Mouse (Mus musculus) spleen, adult 12 weeks (tissue): ENCODE measurements around the gene Kit.

Experiments
- DNase-seq: peaks from one replicate; pipeline ENCODE4 v3.0.0; 2022; ENCODE audit warnings: low spot score

Kit gene

DNA sequence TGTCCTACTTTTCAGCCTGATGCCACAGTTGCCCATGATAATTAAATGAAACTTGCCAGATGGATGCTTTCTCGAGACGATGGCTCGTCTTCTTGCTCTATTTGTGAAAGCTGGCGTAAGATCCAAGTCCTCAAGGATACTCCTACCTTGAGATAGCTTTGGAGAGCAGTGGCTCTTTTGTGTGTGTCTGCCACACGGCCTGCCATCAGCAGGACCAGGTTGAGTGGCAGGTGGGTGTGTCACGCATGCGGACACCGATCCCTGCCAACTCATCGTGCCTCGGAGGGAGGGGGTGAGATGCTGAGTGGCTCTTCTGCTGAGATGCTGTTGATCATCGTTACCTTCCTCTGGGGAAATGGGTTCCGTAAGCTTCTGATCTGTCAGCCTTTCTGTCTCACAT lies 60.7 kb downstream of the Kit start:
- DNase-seq = no peak

DNA sequence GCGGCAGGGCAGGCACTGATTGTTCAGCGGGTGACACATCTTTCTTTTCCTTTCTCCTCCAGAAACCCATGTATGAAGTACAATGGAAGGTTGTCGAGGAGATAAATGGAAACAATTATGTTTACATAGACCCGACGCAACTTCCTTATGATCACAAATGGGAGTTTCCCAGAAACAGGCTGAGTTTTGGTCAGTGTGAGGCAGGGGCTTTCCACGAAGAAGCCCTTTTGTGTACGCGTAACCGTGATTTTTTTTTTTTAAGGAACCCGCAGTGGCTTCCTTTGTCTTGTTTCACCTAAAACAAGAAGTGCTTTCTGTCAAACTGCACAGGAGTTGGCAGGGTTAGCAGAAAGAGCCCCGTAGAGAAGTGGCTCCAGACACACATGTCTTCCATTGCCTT lies 65.9 kb downstream of the Kit start:
- no peak for DNase-seq

DNA sequence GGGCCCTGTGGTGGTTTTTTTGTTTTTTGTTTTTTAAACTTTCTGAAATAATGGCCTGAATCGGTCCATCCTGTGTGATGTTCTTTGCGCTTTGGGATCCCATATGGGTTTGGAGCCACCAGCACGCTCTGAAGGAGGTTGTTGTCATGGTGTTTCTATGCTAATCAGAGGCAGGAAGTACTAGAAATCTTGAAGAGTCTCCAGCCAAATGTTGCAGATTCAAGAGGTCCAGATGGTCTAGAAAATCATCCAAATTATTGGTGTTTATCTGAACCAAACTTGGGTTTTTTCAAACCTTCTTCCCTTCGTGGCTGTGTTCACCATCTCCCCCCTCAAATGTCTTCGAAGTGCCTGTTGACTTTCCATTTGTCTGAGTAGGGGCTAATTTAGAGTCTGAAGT lies 72.3 kb downstream of the Kit start:
- DNase-seq = no peak

DNA sequence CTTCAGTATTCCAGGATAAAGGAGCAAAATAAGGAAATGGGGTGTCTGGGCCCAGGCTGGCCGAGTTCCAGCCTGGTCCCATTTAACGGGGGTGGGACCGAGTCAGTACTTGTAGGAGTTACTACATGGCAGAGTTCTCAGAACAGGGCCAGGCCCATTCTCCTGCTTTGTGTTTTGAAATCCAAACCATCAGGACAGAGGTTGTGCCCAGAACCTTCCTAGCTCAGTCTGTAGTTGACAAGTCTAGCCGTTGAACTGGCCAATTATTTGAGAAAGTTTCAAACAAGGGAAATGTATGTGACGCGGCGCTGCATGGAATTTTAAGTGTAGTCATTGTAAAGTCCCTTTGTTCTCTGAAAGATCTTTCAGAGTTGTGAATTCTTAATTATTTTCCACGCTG lies 75.8 kb downstream of the Kit start:
- no peak for DNase-seq

DNA sequence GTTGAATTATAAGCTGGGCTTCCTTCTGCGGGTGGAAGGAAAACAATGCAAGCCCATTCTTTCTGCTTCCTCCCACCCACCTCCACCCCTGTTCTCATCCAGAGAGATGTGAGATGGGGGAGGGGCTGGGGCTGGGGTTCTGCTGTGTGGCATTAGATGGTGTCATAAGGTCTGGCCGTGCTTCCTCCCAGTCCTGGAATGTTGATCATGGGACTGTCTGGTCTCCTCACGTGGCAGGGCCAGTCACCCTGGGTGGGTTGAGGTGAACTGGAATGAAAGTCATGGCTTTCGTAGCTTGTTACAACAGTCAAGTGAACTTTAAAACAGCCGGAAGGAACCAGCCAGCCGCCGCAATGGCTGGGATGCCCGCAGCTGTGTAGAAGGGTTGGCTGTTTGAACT lies 78.7 kb downstream of the Kit start:
- no peak for DNase-seq

DNA sequence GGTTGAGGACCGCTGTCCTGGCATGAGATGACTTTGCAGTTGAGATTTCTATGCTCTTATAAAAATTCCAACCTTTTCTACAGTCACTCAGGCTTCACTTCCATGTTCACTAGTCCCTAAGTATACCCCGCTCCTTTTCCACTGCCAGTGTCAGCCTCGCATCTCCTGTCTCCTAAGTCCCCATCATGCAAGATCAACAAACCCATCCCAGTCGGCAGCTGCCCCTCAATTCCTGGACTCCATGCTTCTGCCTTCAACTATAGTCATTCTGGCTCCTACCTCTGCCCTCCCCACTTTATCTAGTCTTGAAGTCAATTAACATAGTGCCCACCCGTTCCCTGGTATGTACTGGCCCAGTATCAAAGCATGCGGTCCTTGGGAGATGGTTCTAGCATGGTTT lies 83.9 kb downstream of the Kit start:
- DNase-seq = no peak

DNA sequence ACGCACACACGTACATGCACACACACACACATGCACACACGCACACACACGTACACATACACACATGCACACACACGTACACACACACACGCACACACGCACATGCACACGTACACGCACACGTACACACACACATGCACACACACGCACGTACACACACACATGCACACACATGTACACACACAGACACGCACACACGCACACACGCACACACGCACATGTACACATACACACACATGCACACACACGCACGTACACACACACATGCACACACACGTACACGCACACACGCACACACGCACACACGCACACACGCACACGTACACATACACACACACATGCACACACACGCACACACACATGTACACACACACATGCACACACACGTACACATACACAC lies 85.6 kb downstream of the Kit start:
- DNase-seq = no peak

DNA sequence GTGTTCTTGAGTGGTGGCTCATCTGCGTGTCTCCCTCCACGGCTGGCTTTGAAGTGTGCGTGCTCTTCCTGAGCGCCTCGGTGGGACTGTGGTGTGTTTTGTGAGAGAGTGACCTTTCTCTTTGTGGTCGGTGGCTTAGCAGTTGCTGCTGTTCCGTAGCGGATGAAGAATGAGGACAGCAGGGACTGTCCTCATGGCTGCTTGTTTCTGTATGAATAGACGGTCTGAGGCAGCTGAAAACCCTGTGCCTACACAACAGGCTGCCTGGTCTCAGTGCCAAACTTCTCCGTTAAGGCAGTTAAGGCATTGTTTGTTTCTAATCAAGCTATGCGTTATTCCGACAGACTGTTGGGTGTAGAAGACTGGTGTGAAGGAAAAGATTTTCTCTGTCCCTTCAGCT lies 87.8 kb downstream of the Kit start:
- no peak for DNase-seq

DNA sequence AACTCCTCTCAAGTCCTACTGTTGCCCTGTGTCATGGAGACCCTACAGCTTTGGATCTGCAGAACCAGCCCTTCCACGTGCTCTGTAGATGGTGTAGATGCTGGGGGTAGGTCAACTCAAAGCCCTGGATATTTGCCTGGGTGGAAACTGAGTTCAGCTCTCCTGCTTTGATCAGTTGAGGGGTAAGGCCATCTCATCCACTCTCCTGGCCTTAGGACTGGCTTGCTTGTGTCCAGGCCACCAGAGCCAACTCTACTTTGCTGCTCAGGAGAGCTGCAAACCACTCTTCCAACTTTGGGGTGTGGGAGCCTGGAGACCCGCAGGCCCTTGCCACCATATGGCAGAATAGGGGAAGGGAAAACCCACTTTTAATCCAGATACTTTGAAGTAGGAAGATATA lies 89.1 kb downstream of the Kit start:
- no peak for DNase-seq

DNA sequence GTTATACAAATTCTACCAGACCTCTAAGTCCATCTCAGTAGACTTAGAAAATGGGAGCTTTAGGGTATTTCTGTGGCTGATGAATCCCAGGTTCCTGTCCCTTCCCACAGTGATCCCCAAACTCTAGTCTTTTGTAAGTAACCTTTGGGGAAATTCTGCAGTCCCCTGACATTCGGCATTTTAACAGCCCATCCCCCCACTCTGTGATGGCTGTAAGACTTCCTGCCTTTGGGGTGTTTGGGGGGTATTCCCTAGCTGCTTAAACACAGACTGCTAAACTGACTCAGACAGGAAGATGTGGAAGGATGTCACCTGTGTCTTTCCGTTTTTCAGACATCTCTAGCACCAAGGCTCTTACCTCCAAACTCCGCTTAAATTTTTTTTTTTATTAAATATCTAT lies 92.4 kb downstream of the Kit start:
- no peak for DNase-seq

DNA sequence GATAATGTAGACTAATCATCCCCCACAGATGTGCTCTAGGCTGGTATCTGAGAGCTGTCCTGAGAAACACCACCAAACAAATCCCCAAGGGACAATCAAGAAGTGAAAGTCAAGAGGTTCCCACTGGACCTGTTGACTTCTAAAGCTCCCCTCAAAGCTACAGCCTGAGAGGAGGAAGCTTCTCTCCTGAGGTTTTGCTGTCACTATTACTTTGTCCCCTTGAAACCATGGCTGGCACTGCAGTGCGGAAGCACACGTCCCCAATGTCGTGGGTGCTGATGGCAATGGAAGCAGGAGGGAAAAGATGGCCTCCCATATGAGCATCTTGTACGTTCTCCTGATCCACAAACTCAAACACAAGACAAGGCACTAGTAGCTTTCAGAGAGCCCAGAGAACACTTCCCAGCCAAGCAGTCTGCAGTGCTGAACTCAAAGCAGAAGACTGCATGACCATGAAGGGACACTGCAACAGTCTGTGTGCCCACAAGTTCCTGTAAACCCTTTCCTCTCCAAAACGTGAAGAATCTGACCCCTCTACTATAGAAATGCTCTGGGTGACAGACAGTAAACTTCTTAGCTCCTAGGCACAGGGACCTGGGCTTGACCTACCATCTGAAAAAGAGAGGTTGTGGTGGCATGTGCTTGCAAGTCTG lies 96.5 kb downstream of the Kit start:
- no peak for DNase-seq

DNA sequence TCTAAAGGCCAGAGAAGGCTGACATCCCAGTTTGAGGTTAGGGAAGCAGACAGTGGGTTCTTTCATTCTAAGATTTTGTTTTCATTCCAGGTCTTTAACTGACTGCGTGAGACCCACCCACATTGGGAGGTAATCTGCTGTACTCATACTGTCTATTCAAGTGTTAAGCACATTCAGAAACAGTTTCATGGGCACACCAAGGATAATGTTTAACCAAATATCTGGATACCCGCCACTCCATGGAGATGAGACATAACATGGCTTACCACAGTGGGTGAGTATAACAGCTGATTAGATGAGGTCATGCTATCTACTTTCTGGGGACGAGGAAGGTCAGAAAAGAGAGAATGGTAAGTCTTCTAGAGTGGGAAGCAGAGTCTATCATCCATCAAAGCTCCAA lies 101.3 kb downstream of the Kit start:
- no peak for DNase-seq

DNA sequence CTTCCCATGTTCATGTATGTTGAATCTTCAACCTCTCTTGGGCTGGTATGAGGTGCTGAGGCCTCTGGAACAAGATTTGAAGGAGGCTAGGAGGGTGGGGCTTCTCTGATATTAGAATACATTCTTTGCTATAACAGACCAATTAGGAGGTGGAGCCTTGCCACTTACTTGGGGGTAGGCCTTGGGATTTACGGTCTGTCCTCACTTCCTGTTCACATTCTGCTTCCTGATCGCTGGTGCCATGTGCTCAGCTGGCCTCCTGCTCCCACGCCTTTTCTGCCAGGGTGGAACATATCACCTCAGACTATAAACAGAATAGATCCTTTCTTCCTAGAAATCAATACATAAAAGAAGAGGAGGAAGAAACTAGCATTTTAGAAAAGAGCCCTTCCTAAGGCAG lies 105.2 kb downstream of the Kit start:
- no peak for DNase-seq

DNA sequence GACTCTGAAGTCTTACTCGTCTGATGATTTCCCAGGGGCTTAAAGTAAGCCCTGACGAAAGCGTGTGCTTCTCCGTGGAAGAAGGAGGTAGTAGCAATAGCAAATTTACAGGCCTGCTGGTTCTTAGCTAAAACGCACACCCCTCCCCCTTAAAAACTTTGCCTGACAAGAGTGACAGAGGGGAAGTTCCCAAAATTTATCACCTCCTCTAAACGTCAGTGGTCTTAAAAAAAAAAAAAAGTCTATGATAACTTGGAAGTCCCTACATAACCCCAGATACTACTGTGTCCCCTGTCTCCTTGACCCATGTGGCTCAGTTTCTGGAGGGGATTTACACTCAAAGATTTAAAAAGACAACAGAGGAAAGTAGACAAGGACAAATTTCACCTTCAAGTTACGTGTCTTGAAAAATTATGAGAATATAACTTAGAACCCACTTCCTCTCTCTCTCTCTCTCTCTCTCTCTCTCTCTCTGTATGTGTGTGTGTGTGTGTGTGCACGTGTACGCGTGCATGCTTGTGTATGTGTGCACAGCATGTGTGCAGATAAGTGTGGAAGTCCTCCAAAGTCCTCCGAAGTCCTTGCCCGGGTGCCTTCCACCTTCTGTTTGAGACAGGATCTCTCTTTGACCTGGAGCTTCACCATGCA lies 120.6 kb downstream of the Kit start:
- DNase-seq = no peak

DNA sequence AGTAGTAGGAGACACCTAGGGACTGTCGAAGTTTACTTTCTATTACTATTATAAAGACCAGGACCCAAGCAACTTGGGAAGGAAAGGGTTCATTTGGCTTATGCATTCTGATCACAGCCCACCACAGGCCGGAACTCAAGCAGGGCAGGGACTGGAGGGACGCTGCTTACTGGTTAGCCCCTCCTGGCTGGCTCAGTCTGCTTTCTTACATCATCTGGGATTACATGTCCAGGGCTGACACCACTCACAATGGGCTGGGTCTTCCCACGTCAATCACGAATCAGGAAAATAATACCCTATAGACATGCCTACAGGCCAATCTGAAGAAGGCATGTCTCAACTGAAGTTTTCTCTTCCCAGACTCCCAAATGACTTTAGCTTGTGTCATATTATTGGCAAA lies 122.2 kb downstream of the Kit start:
- no peak for DNase-seq

DNA sequence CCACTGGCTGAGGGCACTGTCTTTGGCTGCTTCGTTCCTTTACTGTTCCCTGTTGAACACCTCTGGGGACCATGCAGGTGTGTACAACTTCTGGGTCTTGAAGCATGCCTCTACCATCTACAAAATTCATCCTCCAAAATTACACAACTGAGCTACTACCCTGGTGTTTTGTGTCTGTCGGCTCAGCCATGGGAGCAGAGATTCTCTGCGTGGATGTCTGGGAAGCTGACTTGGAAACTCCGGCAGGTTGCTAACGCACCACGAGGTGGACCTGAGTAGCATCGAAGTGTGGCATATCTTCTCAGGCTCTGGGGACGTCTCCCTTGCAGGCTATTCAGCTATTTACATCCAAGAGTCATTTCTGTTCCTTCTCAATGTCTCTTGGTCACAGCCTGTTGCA lies 123.8 kb downstream of the Kit start:
- no peak for DNase-seq

DNA sequence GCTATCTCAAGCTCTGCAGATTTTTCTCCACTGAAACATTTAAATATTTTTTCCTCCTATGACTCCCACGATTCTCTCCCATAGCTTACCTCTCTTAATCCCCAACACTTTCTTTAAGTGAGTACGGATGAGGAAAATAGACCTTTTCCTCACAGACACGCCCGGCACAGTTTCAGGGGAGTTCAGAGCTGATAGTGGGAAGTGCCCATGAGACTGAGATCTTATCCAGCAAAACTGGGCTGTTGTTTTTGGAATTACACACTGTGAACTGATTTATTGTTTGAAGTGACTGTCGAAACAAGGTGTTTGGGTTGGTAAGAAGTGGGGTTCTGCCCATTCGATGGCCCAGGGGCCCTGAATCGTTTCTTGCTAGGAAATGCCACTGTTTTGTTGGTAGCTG lies 124.4 kb downstream of the Kit start:
- no peak for DNase-seq

DNA sequence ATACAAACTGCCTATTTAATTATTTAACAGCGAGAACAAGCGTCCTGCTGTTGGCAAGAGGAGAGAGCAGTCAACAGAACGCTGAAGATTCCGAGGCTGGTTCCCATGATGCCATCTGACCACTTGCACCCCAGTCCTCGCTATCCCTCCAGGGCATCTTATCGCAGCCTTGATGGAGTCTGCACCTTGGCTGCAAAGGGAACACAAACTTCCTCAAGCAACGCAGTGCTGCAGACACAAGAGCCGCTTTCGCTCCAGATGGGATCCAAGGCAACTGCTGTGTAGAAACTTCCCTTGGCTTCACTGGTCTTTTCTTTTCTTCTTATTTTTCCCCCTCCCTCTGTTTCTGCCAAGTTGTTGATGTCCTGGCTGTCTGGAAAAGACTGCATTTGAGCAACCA lies 124.8 kb downstream of the Kit start:
- DNase-seq = no peak

DNA sequence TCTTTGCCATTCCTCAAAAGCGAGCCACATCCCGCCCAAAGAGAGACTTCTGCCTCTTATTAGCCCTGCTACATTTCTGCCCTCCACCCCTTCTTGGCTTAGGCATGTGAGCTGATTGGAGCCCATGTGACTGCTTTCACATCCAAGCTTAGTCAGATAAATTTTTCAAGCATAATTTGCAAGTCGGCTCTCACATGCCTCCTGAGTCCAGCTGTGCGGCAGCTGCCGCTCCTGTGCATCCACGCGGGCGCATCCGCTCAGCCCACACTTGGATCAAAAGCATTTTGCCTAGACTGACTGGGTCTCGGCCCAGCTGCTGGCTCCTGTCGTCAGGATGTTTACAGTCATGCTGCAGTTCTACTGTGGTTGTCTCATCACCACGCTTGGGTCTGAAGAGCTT lies 126.9 kb downstream of the Kit start:
- no peak for DNase-seq

DNA sequence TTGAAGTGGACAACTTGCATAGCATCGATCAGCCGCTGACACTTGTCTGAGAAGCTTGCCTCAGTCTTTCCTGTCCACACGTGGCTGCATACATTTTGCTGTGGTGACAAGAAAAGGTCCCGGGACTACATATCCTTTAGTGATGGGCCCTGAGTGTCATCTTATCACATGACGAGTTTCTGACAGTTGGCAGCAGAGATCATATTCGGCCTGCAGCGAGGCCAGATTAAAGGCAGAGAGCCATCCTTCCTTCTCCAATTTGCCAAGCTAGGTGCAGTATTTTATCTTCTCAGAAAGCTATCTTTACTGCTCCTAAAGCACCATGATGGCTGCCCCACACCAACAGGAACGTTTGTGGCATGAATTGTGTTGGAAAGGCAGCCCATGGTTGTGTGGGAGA lies 127.4 kb downstream of the Kit start:
- no peak for DNase-seq

DNA sequence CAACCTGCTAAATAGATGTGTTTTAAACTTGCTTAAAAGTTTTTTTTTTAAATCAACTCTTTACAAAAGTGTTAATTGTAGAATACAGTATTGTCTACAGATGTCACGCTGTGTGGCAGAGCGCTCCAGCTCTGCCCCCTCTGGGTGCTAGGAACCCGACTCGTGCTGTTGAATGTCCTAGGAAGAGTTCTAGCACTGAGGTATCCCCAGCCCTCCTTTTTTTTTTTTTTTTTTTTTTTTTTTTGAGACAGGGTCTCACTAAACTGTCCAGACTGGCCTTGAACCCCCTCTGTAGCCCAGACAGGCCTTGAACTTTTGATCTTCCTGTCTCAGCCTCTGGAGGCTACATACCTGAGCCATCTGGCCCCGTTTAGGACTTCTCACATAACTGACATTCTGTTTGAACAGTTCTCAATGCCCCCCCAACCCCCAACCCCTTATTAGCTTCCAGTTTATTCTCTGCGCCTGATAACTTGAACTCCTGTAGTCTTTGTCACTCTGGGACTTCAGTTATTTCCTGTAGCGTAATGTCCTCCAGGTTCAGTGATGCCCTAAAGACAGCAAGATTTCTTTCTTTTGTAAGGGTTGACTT lies 130.0 kb downstream of the Kit start:
- no peak for DNase-seq

DNA sequence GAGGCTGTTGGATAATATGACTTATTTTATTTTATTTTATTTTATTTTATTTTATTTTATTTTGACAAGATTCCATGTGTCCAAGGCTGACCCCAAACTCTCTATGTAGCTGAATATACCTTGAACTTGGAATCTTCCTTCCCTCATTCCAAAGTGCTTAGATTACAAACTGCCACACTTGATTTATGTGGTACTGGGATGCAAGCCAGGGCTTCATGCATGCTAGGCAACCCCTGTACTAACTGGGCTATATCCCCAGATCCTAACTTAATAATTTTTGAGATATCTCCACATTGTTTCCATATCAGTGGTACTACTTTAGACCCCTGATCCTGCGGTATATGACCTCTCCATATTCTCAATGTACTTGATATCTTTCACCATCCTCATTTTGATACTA lies 130.7 kb downstream of the Kit start:
- DNase-seq = no peak
